Mouse (Mus musculus) embryonic fibroblast, embryonic 13.5 days (primary cell): ENCODE measurements around the gene Camta1.

Experiments
- CTCF ChIP-seq: IDR thresholded peaks from 2 replicates; pipeline ENCODE4 v1.5.1; 2011; ENCODE audit warnings: mild to moderate bottlenecking, control low read depth, low read length, moderate library complexity, borderline replicate concordance; ENCODE audit not compliant: insufficient read depth
- POLR2A ChIP-seq: IDR thresholded peaks from 2 replicates; pipeline ENCODE4 v1.6.1; 2011; ENCODE audit warnings: low read depth, mild to moderate bottlenecking, control low read depth, low read length, moderate library complexity

- TF ChIP-seq CTCF (no peak), POLR2A (no peak)
These were observed 896.1 kb downstream of the Camta1 start for GRCm38 (mm10) chr4:150965555-150965951.
